Mouse (Mus musculus) CH12.LX (cell line): ENCODE data around the gene Slc6a20a. TPM values are rescaled to one million over a fixed set of nuclear protein-coding genes. Genes with fewer than 3 reads are reported as not detected.

Experiments
- DNase-seq: peaks from one replicate; pipeline ENCODE4 v3.0.0-alpha.2; 2013; ENCODE audit errors: extremely low read depth
- H3K27ac ChIP-seq: 2 replicates; pipeline ENCODE4 v1.5.1; 2012; ENCODE audit warnings: low read depth, mild to moderate bottlenecking, control low read depth, moderate library complexity; ENCODE audit not compliant: insufficient read depth
- H3K27me3 ChIP-seq: replicated peaks from 2 replicates; pipeline ENCODE3; 2012; ENCODE audit warnings: inconsistent platforms
- H3K36me3 ChIP-seq, 2 experiments: replicated peaks in 1 of 2; 2 replicates each; pipeline versions ENCODE3 to v1.6.1; 2012; ENCODE audit warnings: inconsistent platforms in 1 of 2, low read length in 1 of 2, mild to moderate bottlenecking in 1 of 2, mixed read lengths in 1 of 2, moderate library complexity in 1 of 2; ENCODE audit not compliant: control insufficient read depth in 1 of 2, insufficient read depth in 1 of 2
- H3K4me1 ChIP-seq, 2 experiments: 2 replicates each; pipeline ENCODE4 v1.6.1; 2012; ENCODE audit warnings: inconsistent platforms in 1 of 2, moderate library complexity in 1 of 2; ENCODE audit not compliant: insufficient read depth in 2 of 2, control insufficient read depth in 1 of 2
- H3K4me2 ChIP-seq: 2 replicates; pipeline ENCODE4 v1.6.1; 2012; ENCODE audit warnings: low read depth, mild to moderate bottlenecking, control low read depth; ENCODE audit not compliant: poor library complexity, insufficient read depth, severe bottlenecking
- H3K4me3 ChIP-seq, 3 experiments: fragments of 150-350 bp in 1 of 3; sonication (generic) in 1 of 3; replicated peaks in 1 of 3; 2 replicates each; pipeline versions ENCODE3 to v1.5.1; 2011 to 2012; ENCODE audit warnings: low read depth in 2 of 3, low read length in 2 of 3, mild to moderate bottlenecking in 2 of 3, moderate library complexity in 2 of 3, control low read depth in 1 of 3, improper control_type of control experiment in 1 of 3, inconsistent platforms in 1 of 3, mixed read lengths in 1 of 3; ENCODE audit not compliant: poor library complexity in 1 of 3
- H3K79me2 ChIP-seq: replicated peaks from 2 replicates; pipeline ENCODE4 v1.6.1; 2012; ENCODE audit warnings: mild to moderate bottlenecking, moderate library complexity; ENCODE audit not compliant: control insufficient read depth, poor library complexity, insufficient read depth, severe bottlenecking; ENCODE audit errors: extremely low read depth
- H3K9ac ChIP-seq: 2 replicates; pipeline ENCODE4 v1.6.1; 2012; ENCODE audit warnings: low read depth, mild to moderate bottlenecking, control low read depth, moderate library complexity; ENCODE audit not compliant: insufficient read depth
- H3K9me3 ChIP-seq: replicated peaks from 2 replicates; pipeline ENCODE3; 2012; ENCODE audit warnings: low read length, inconsistent platforms, mixed read lengths
- CHD1 ChIP-seq: IDR thresholded peaks from 2 replicates; pipeline ENCODE4 v1.6.1; 2012; ENCODE audit warnings: low read depth, low read length, improper control_type of control experiment, inconsistent platforms
- CHD2 ChIP-seq: IDR thresholded peaks from 2 replicates; pipeline ENCODE4 v1.6.1; 2011; ENCODE audit warnings: low read length, improper control_type of control experiment
- E2F4 ChIP-seq: IDR thresholded peaks from 2 replicates; pipeline ENCODE4 v1.6.1; 2011; ENCODE audit warnings: low read depth, low read length, improper control_type of control experiment; ENCODE audit not compliant: insufficient replicate concordance
- ELF1 ChIP-seq: IDR thresholded peaks from 2 replicates; pipeline ENCODE4 v1.6.1; 2014; ENCODE audit warnings: low read depth, mild to moderate bottlenecking, inconsistent platforms, low read length, improper control_type of control experiment
- EP300 ChIP-seq: IDR thresholded peaks from 2 replicates; pipeline ENCODE4 v1.6.1; 2011; ENCODE audit warnings: low read length, improper control_type of control experiment
- ETS1 ChIP-seq: conservative IDR thresholded peaks from 2 replicates; pipeline ENCODE4 v1.6.1; 2012; ENCODE audit warnings: low read depth, mild to moderate bottlenecking, inconsistent platforms, low read length, improper control_type of control experiment, moderate library complexity
- IRF4 ChIP-seq: IDR thresholded peaks from 2 replicates; pipeline ENCODE4 v1.6.1; 2014; ENCODE audit warnings: low read depth, mild to moderate bottlenecking, inconsistent platforms, low read length, improper control_type of control experiment
- JUND ChIP-seq: conservative IDR thresholded peaks from 2 replicates; pipeline ENCODE4 v1.6.1; 2011; ENCODE audit warnings: low read depth, low read length, improper control_type of control experiment
- MAFK ChIP-seq: IDR thresholded peaks from 2 replicates; pipeline ENCODE4 v1.6.1; 2011; ENCODE audit warnings: low read length, improper control_type of control experiment; ENCODE audit not compliant: insufficient replicate concordance
- MAZ ChIP-seq: IDR thresholded peaks from 2 replicates; pipeline ENCODE4 v1.6.1; 2012; ENCODE audit warnings: low read depth, mild to moderate bottlenecking, inconsistent platforms, low read length, improper control_type of control experiment, moderate library complexity
- MEF2A ChIP-seq: IDR thresholded peaks from 2 replicates; pipeline ENCODE4 v1.6.1; 2014; ENCODE audit warnings: low read depth, mild to moderate bottlenecking, inconsistent platforms, low read length, improper control_type of control experiment, borderline replicate concordance
- MYC ChIP-seq: IDR thresholded peaks from 2 replicates; pipeline ENCODE4 v1.6.1; 2011; ENCODE audit warnings: low read depth, mild to moderate bottlenecking, improper control_type of control experiment, low read length
- NELFE ChIP-seq: IDR thresholded peaks from 2 replicates; pipeline ENCODE4 v1.6.1; 2011; ENCODE audit warnings: low read depth, low read length, improper control_type of control experiment
- NRF1 ChIP-seq: IDR thresholded peaks from 2 replicates; pipeline ENCODE4 v1.6.1; 2014; ENCODE audit warnings: low read depth, mild to moderate bottlenecking, inconsistent platforms, low read length, improper control_type of control experiment, moderate library complexity
- POLR2A ChIP-seq: IDR thresholded peaks from 2 replicates; pipeline ENCODE4 v1.6.1; 2011; ENCODE audit warnings: low read depth, mild to moderate bottlenecking, improper control_type of control experiment, low read length
- POLR2AphosphoS2 ChIP-seq: IDR thresholded peaks from 2 replicates; pipeline ENCODE4 v1.6.1; 2011; ENCODE audit warnings: low read depth, low read length, improper control_type of control experiment
- RCOR1 ChIP-seq: conservative IDR thresholded peaks from 2 replicates; pipeline ENCODE4 v1.6.1; 2012; ENCODE audit warnings: low read depth, mild to moderate bottlenecking, inconsistent platforms, low read length, improper control_type of control experiment
- USF1 ChIP-seq: IDR thresholded peaks from 2 replicates; pipeline ENCODE4 v1.6.1; 2014; ENCODE audit warnings: low read depth, mild to moderate bottlenecking, inconsistent platforms, low read length, improper control_type of control experiment
- USF2 ChIP-seq: conservative IDR thresholded peaks from 2 replicates; pipeline ENCODE4 v1.6.1; 2011; ENCODE audit warnings: low read depth, low read length, improper control_type of control experiment
- ZC3H11A ChIP-seq: IDR thresholded peaks from 2 replicates; pipeline ENCODE4 v1.6.1; 2012; ENCODE audit warnings: low read depth, mild to moderate bottlenecking, inconsistent platforms, low read length, improper control_type of control experiment
- ZMIZ1 ChIP-seq: IDR thresholded peaks from 2 replicates; pipeline ENCODE4 v1.6.1; 2012; ENCODE audit warnings: low read depth, mild to moderate bottlenecking, inconsistent platforms, low read length, improper control_type of control experiment
- ZNF384 ChIP-seq: IDR thresholded peaks from 2 replicates; pipeline ENCODE4 v1.6.1; 2012; ENCODE audit warnings: low read depth, low read length, improper control_type of control experiment, inconsistent platforms
- dilution Hi-C: fragments of 300-500 bp; cut with MboI; formaldehyde crosslinking; loops from 2 replicates; pipeline ENCODE4 v1.14.3; 2020; ENCODE audit warnings: low sequenced_read_pairs; ENCODE audit not compliant: extremely low pct_unique_long_range_greater_than_20kb, extremely low pct_ligation_motif_present
- in situ Hi-C: fragments of 300-500 bp; cut with MboI; formaldehyde crosslinking; loops from 3 replicates; pipeline ENCODE4 v1.14.3; 2019; ENCODE audit warnings: low sequenced_read_pairs, low pct_ligation_motif_present, low pct_unique_long_range_greater_than_20kb, mixed read lengths
- polyA plus RNA-seq: library from polyadenylated mRNA; unstranded; fragments of >175 nt; gene quantifications from 2 replicates; pipeline ENCODE4 v1.2.1, GENCODE M21; 2012; ENCODE audit warnings: low read depth; ENCODE audit not compliant: insufficient read length
- total RNA-seq, 2 experiments: library from RNA; depleted of rRNA; stranded (reverse); fragments of 300-350 nt in 1 of 2; fragments of >200 nt in 1 of 2; gene quantifications; 2 replicates each; pipeline ENCODE4 v1.2.3; 2012 to 2014

The Slc6a20a gene
- total and polyA plus RNA-seq, 3 experiments, result not detected

DNA sequence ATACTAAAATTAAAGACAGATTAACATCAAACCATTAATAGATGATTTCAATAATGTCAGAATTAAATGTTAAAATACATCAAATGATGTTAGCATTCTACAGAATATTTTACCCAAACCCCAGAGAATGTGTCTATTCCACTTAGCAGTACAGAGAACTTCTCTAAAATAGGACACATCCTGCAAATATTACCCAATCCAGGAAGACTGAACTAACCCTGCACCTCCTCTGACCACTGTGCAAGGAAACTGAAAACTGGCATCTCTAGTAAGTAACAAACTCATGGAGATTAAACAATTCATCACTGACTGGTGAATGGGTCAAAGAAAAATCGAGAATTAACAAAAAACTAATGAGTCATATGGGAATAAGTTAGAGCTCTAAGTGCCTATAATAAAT lies 77.2 kb downstream of the Slc6a20a start:
- Histone ChIP-seq H3K27me3 (no peaks in the 10 kb centered on the region), H3K79me2 (no peaks in the 10 kb centered on the region)
- TF ChIP-seq NELFE (no peak), POLR2AphosphoS2 (no peak), E2F4 (no peak), ZNF384 (no peak), MYC (no peak), ZMIZ1 (no peak), MAZ (no peak), RCOR1 (no peak), NRF1 (no peak), USF2 (no peak), ELF1 (no peak), CHD2 (no peak), POLR2A (no peak), CHD1 (no peak)
- TF ChIP-seq, all 38 proteins: peak for 0
- Histone ChIP-seq H3K4me2 (no peak overlapping the region), H3K4me1 (no peaks in the 10 kb centered on the region), H3K27ac (no peak overlapping the region), H3K4me3 (no peak overlapping the region), H3K9me3 (no peaks in the 10 kb centered on the region), H3K9ac (no peak overlapping the region), H3K36me3 (peaks cover 0 to 17% of the 10 kb centered on the region in 2 experiments)
- dilution Hi-C loops (no loop called here), in situ Hi-C loops (no loop called here)
- no peak for DNase-seq

DNA sequence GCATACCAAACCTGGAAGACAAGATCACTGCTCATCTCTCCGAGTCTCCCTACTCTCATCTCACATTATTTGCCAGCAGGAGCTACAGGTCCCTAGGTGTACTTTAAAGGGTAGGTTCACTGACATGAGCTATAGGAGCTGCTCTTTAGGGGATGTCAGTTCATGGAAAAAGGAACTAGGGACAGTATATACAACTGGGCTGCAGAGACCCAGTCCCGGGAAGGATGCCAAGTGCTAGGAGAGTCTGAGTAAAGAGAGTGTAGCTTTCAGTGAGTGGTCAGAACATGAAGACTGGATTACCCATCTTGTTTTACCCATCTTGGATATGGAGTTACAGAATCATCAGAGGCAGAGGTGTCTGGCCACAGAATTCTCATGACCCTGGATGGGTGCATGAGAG lies 81.3 kb downstream of the Slc6a20a start:
- no peaks in the 10 kb centered on the region for H3K79me2 ChIP-seq
- H3K27ac ChIP-seq, result no peak overlapping the region
- H3K9me3 ChIP-seq, result no peaks in the 10 kb centered on the region
- no peaks in the 10 kb centered on the region for H3K4me1 ChIP-seq
- TF ChIP-seq USF1 (no peak), E2F4 (no peak), MYC (no peak), ZC3H11A (no peak), CHD1 (no peak), ETS1 (no peak), IRF4 (no peak), USF2 (no peak), NELFE (no peak), EP300 (no peak), MAZ (no peak), MEF2A (no peak), JUND (no peak), RCOR1 (no peak), MAFK (no peak), ELF1 (no peak)
- TF ChIP-seq, all 38 proteins: peak for 0
- DNase-seq, result no peak
- Histone ChIP-seq H3K27me3 (no peaks in the 10 kb centered on the region), H3K4me3 (no peak overlapping the region), H3K36me3 (peaks cover 13 to 40% of the 10 kb centered on the region in 2 experiments), H3K9ac (no peak overlapping the region), H3K4me2 (no peak overlapping the region)
- in situ Hi-C loops (no loop called here), dilution Hi-C loops (no loop called here)
